Mouse (Mus musculus) liver, embryonic 14.5 days (tissue): ENCODE data around the gene Ccl6.

Experiments used
- CTCF ChIP-seq: IDR thresholded peaks from 2 replicates; pipeline ENCODE4 v1.5.1; 2016; ENCODE audit warnings: antibody characterized with exemption, low read depth, control low read depth
- EP300 ChIP-seq: IDR thresholded peaks from 2 replicates; pipeline ENCODE4 v1.6.1; 2016; ENCODE audit warnings: antibody characterized with exemption, low read depth

- TF ChIP-seq CTCF, result no peak
- peak; percentile 21; the same call in 1 of the 2 replicates for TF ChIP-seq EP300
Observed at GRCm38 (mm10) chr11:83640141-83640540, 47.3 kb upstream of the Ccl6 start.
